Mouse (Mus musculus): Measurements from ENCODE around the gene Mtfr2.

- TF ChIP-seq CTCF (IDR thresholded peaks at IDR 0.05; ENCODE audit: extremely low read depth, insufficient read depth, low read length) = no peak
- no peak for TF ChIP-seq POLR2A (IDR thresholded peaks at IDR 0.05; ENCODE audit: extremely low read depth, insufficient read depth, low read length)
Observed at GRCm38 (mm10) chr10:20326226-20326625, 21.3 kb upstream of the Mtfr2 start.
